Comparison of ENCODE assay signal across 8 mouse cellular contexts in genomic region chr5:138948031-138948980, GRCm38 (mm10). TPM values are rescaled to one million over a fixed set of nuclear protein-coding genes. Genes with fewer than 3 reads are reported as not detected.
A peak's percentile ranks its signal among the peaks of the same experiment; 100 is the strongest.
DNase-seq lines count a peak whose midpoint lies in the region; ATAC-seq and TF ChIP-seq lines count a peak whose summit lies in the region.

No protein-coding gene starts in this region.

- peak overlapping the region; percentile 88 for H3K27ac ChIP-seq in gastrocnemius, adult 2 months
- H3K27ac ChIP-seq in hindbrain, embryonic 13.5 days = peak overlapping the region; percentile 23; the same call in 1 of the 2 replicates
- H3K27ac ChIP-seq in stomach, postnatal 0 days (replicated peaks) = peak overlapping the region; percentile 82

- no peaks in the 10 kb centered on the region for H3K9me3 ChIP-seq in hindbrain, embryonic 13.5 days
- H3K9me3 ChIP-seq in stomach, postnatal 0 days (ENCODE audit: control insufficient read depth, low read length) = no peaks in the 10 kb centered on the region

- H3K4me2 ChIP-seq in hindbrain, embryonic 13.5 days = no peak overlapping the region
- H3K4me2 ChIP-seq in stomach, postnatal 0 days (replicated peaks; ENCODE audit: low read depth) = peak overlapping the region; percentile 23

- 0 out of 2 replicates have a peak, but pooled peaks cover 4% of the 10 kb centered on the region for H3K27me3 ChIP-seq in hindbrain, embryonic 13.5 days
- H3K27me3 ChIP-seq in stomach, postnatal 0 days (ENCODE audit: control insufficient read depth, insufficient read depth, low read length) = no peaks in the 10 kb centered on the region

- H3K9ac ChIP-seq in hindbrain, embryonic 13.5 days = no peak overlapping the region
- H3K9ac ChIP-seq in stomach, postnatal 0 days (ENCODE audit: low read length) = 0 out of 2 replicates have a peak overlapping the region, but pooled peaks have one; percentile 2

- H3K36me3 ChIP-seq in hindbrain, embryonic 13.5 days = no peaks in the 10 kb centered on the region
- H3K36me3 ChIP-seq in stomach, postnatal 0 days (ENCODE audit: control insufficient read depth, insufficient read depth, low read length) = no peaks in the 10 kb centered on the region

- peak; percentile 60 for DNase-seq in cerebellum, postnatal 10 days
- no peak for DNase-seq in cerebellum, adult 11-12 months
- peak; percentile 84 for DNase-seq in Muller cell, postnatal 12 days (ENCODE audit: inconsistent ontology term)
- DNase-seq in gastrocnemius, adult 2 months = peak; percentile 75
- peak; percentile 38 to 65 for DNase-seq in lung, adult 18-20 months
- DNase-seq in stomach, postnatal 0 days (ENCODE audit: low spot score) = peak; percentile 85
- DNase-seq in thymus, postnatal 4 days = no peak

- intact Hi-C loops in gastrocnemius, adult 2 months (cut with DNase I) = no loop called here

- peaks cover 28% of the 10 kb centered on the region for H3K4me1 ChIP-seq in hindbrain, embryonic 13.5 days (replicated peaks)
- peaks cover 18% of the 10 kb centered on the region for H3K4me1 ChIP-seq in stomach, postnatal 0 days (replicated peaks; ENCODE audit: control insufficient read depth, insufficient read depth)

- no peak for TF ChIP-seq EP300 in stomach, postnatal 0 days (optimal IDR thresholded peaks at IDR 0.05)

- peak; percentile 69; the same call in 1 of the 2 replicates for ATAC-seq in hindbrain, embryonic 13.5 days (ENCODE audit: low FRiP score)
- ATAC-seq in stomach, postnatal 0 days (ENCODE audit: low FRiP score, low TSS enrichment) = peak; percentile 76

- no peak for TF ChIP-seq CTCF in gastrocnemius, adult 2 months (IDR thresholded peaks at IDR 0.05)
- no peak for TF ChIP-seq CTCF in stomach, postnatal 0 days (IDR thresholded peaks at IDR 0.05; ENCODE audit: low read depth)

- WGBS in hindbrain, embryonic 13.5 days = 31% methylated on average over 13 of the region's 13 CpGs
- WGBS in stomach, postnatal 0 days = 16% methylated on average over 10 of the region's 13 CpGs

- no peak overlapping the region for H3K4me3 ChIP-seq in gastrocnemius, adult 2 months
- no peak overlapping the region for H3K4me3 ChIP-seq in hindbrain, embryonic 13.5 days
- no peak overlapping the region for H3K4me3 ChIP-seq in stomach, postnatal 0 days (ENCODE audit: low read depth, low read length)

RNA-seq across cellular contexts. Expression of gene Pdgfa, which starts 48.9 kb away (rescaled TPM):
- 10 to 100 TPM; 17.8 to 27.4 TPM for total RNA-seq in gastrocnemius, adult 2 months (2021)
- polyA plus RNA-seq in hindbrain, embryonic 13.5 days (2015; fragmentation: Nextera tagmentation; extraction: Ambion mirVana) = 13.7 and 14.5 TPM in 2 replicates
- polyA plus RNA-seq in stomach, postnatal 0 days (2015; fragmentation: Nextera tagmentation; extraction: Ambion mirVana) = 56.5 and 60.4 TPM in 2 replicates

Comparison
In these comparisons a context has a peak if more than half of its experiments do, and no peak if none do; other contexts are left out.
1. DNase-seq: peak in cerebellum, postnatal 10 days (2 of 2), Muller cell, postnatal 12 days (single experiment), gastrocnemius, adult 2 months (single experiment), lung, adult 18-20 months (2 of 2) and stomach, postnatal 0 days (single experiment); none in cerebellum, adult 11-12 months (single experiment) and thymus, postnatal 4 days (single experiment).
2. H3K27ac ChIP-seq: peak in every context shown above with its lines; median percentile 88 in gastrocnemius, adult 2 months; 82 in stomach, postnatal 0 days; 23 in hindbrain, embryonic 13.5 days.